Mouse (Mus musculus): ENCODE data around the gene Dcpp2. TPM values are rescaled to one million over a fixed set of nuclear protein-coding genes. Genes with fewer than 3 reads are reported as not detected.

The Dcpp2 gene
- polyA plus RNA-seq (2012; rRNA removed), result not detected in 2 replicates

DNA sequence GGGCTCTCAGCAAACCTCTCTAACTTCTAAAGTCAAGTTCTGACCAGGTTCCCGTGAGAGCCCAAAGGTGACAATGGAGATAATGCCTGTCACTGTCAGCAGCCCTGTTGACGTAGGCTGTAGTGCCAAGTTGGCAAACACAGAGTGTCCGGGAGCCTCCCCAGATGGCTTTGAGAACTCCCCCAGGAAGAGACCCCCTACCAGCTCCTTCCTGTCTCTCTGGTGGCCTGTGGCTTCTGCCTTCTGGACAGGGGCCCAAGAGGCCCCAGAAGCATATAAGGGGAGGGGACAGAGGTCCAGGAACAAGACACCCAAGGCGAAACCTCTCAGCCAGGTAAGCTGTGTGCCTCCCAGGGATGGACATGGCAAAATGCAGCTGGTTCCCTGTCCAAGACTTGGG lies at the start of gene Dcpp2, which contains the start of gene Dcpp1:
Gene Dcpp2, plus strand, starts transcription at position 305 of the 400 bp plus-strand sequence.
Gene Dcpp1, plus strand, starts transcription at position 301 of the 400 bp plus-strand sequence.

DNA sequence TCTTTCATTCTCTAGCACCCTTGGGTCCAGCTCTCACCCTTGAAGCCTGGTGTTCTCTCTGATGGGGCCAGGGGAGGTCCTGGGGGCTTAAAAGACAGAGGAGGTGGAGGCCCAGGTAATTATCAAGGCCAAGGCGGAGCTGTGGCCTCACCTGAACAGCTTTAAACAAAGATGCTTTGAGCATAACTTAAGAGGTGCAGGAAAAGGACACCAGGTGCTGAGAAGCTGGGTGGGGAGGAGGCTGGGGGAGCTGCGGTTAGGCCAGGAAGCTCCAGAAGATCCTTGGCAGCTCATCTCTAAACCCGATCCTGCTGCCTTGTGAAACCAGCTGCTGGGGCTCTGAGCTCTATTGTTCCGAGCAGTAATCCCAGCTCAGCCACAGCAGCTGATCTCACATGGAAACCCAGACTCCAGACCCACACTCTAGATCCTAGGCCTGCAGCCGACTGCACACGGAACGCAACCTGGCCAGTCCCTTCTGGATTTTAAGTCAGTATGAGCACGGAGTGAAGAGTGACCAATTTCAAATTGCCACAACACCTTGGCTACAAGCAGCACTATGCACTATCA lies 44.6 kb upstream of the Dcpp2 start, which contains the start of gene Prss33:
Gene Prss33, minus strand, starts transcription at position 51 of the 570 bp plus-strand sequence.

DNA sequence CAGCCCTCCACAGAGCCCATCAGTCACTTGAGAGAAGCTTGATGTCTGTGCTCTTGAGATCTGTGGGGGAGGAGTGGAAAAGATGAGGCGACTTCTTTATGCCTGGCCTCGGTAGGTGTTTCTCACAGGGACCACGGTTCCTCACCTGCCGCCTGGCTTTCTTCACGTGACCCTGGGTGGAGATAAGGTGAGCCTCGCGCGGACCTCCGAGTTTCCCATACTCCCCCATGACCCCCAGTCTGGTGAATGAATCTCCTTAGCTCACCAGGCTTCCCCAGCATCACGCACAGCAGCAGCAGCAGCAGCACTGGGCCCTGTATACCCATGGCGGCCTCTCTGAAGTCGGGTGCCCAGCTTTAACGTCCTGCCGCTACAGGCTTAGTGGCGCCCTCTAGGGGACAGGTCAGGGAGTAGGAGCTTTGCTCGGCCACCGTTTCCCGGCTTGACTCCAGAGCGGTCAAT lies 36.8 kb upstream of the Dcpp2 start, which contains the start of the genes Prss32 and Prss41:
Gene Prss32, plus strand, starts transcription at position 44 of the 462 bp plus-strand sequence.
Gene Prss41, minus strand, starts transcription at position 361 of the 462 bp plus-strand sequence.

DNA sequence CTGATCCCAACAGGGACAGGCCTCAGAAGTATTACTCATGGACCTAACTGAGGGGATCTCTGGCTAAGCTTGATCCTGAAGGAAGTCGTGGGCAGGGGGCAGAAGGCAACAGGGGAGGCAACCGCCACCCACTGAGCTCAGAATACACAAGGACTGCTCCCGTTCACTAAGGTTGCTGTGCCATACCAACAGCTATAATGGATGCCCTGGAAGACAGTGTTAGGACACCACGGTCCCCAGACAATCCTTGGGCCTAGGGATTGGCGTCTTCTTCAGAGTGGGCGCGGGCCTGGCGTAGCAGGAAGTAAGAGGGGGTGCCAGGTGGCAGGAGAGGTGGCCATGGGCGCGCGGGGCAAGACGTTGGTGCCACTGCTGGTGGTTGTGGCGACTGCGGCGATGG lies 12.9 kb upstream of the Dcpp2 start, which contains the start of gene Prss21:
Gene Prss21, plus strand, starts transcription at position 301 of the 400 bp plus-strand sequence.

DNA sequence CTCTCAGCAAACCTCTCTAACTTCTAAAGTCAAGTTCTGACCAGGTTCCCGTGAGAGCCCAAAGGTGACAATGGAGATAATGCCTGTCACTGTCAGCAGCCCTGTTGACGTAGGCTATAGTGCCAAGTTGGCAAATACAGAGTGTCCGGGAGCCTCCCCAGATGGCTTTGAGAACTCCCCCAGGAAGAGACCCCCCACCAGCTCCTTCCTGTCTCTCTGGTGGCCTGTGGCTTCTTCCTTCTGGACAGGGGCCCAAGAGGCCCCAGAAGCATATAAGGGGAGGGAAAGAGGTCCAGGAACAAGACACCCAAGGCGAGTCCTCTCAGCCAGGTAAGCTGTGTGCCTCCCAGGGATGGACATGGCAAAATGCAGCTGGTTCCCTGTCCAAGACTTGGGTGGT lies 36.5 kb downstream of the Dcpp2 start, which contains the start of gene Dcpp3:
Gene Dcpp3, plus strand, starts transcription at position 301 of the 400 bp plus-strand sequence.

DNA sequence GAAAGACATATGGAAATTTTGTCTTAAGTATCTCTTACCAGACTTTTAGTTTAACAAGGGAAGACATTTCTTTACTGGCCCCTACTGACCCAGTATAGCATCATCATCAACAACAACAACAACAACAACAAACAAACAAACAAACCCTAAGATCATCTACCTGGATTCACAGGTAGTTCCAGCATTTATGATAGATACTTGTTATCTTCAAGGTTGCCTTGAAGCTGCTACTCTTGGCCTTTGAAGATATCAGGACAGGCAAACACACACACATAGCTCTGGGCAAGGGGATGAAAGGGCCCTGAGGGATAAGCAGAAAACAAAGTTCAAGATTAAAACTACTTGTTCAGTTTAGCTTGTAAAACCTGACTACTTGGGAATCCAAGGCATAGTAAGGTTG lies 60.7 kb downstream of the Dcpp2 start, which contains the start of gene Sbp:
Gene Sbp, plus strand, starts transcription at position 301 of the 400 bp plus-strand sequence.

Other genes starting within 250 kb of the Dcpp2 start
- gene Mmp25, start 235.6 kb upstream of the Dcpp2 start, polyA plus RNA-seq (2012; rRNA removed), result 0.74 and 1.1 TPM in 2 replicates
- gene Bicdl2, start 220.4 kb upstream of the Dcpp2 start, polyA plus RNA-seq (2012; rRNA removed), result 0.19 and 0.22 TPM in 2 replicates
- 35.1 and 40.8 TPM in 2 replicates for gene Hcfc1r1, start 207.3 kb upstream of the Dcpp2 start, polyA plus RNA-seq (2012; rRNA removed)
- 44.0 and 45.6 TPM in 2 replicates for gene Thoc6, start 207.0 kb upstream of the Dcpp2 start, polyA plus RNA-seq (2012; rRNA removed)
- gene Tnfrsf12a, start 203.4 kb upstream of the Dcpp2 start, polyA plus RNA-seq (2012; rRNA removed), result 2.3 and 3.4 TPM in 2 replicates
- gene Cldn6, start 201.6 kb upstream of the Dcpp2 start, polyA plus RNA-seq (2012; rRNA removed), result 4.8 and 12.5 TPM in 2 replicates
- 1.6 and 2.8 TPM in 2 replicates for gene Cldn9, start 196.9 kb upstream of the Dcpp2 start, polyA plus RNA-seq (2012; rRNA removed)
- gene 1520401A03Rik, start 158.1 kb upstream of the Dcpp2 start, polyA plus RNA-seq (2012; rRNA removed), result 0.05 and 1.1 TPM in 2 replicates
- gene Pkmyt1, start 154.5 kb upstream of the Dcpp2 start, polyA plus RNA-seq (2012; rRNA removed), result 45.2 and 56.0 TPM in 2 replicates
- gene Paqr4, start 140.0 kb upstream of the Dcpp2 start, polyA plus RNA-seq (2012; rRNA removed), result 12.7 and 14.2 TPM in 2 replicates
- 1.4 and 6.2 TPM in 2 replicates for gene Kremen2, start 135.0 kb upstream of the Dcpp2 start, polyA plus RNA-seq (2012; rRNA removed)
- gene Flywch1, start 109.3 kb upstream of the Dcpp2 start, polyA plus RNA-seq (2012; rRNA removed), result 83.3 and 88.4 TPM in 2 replicates
- gene Flywch2, start 94.8 kb upstream of the Dcpp2 start, polyA plus RNA-seq (2012; rRNA removed), result 28.6 and 30.1 TPM in 2 replicates
- 640 and 782 TPM in 2 replicates for gene Srrm2, start 90.3 kb upstream of the Dcpp2 start, polyA plus RNA-seq (2012; rRNA removed)
- 524 and 676 TPM in 2 replicates for gene Elob, start 51.7 kb upstream of the Dcpp2 start, polyA plus RNA-seq (2012; rRNA removed)
- gene Prss33, start 44.8 kb upstream of the Dcpp2 start, polyA plus RNA-seq (2012; rRNA removed), result 0.26 and 0.46 TPM in 2 replicates
- 0.06 TPM in 1 of 2 replicates, not detected in the other for gene Prss32, start 37.0 kb upstream of the Dcpp2 start, polyA plus RNA-seq (2012; rRNA removed)
- gene Prss41, start 36.7 kb upstream of the Dcpp2 start, polyA plus RNA-seq (2012; rRNA removed), result 1.2 and 3.0 TPM in 2 replicates
- not detected in 2 replicates for gene Prss21, start 12.8 kb upstream of the Dcpp2 start, polyA plus RNA-seq (2012; rRNA removed)
- not detected in 2 replicates for gene Dcpp1, start within 50 bp of the Dcpp2 start, polyA plus RNA-seq (2012; rRNA removed)
- gene Dcpp3, start 36.6 kb downstream of the Dcpp2 start, polyA plus RNA-seq (2012; rRNA removed), result not detected in 2 replicates
- gene Sbp, start 60.8 kb downstream of the Dcpp2 start, polyA plus RNA-seq (2012; rRNA removed), result 0.08 TPM in 1 of 2 replicates, not detected in the other
- gene Sbpl, start 74.4 kb downstream of the Dcpp2 start, polyA plus RNA-seq (2012; rRNA removed), result not detected in 2 replicates
- 0.05 TPM in 1 of 2 replicates, not detected in the other for gene Prss30, start 99.7 kb downstream of the Dcpp2 start, polyA plus RNA-seq (2012; rRNA removed)
- 0.22 and 0.35 TPM in 2 replicates for gene Prss22, start 117.2 kb downstream of the Dcpp2 start, polyA plus RNA-seq (2012; rRNA removed)
- 0.15 TPM in 1 of 2 replicates, not detected in the other for gene Prss27, start 157.3 kb downstream of the Dcpp2 start, polyA plus RNA-seq (2012; rRNA removed)
- 46.7 and 67.8 TPM in 2 replicates for gene Kctd5, start 192.6 kb downstream of the Dcpp2 start, polyA plus RNA-seq (2012; rRNA removed)

Measured in central nervous system, embryonic 11.5 days (tissue).